In the genomic region with DNA sequence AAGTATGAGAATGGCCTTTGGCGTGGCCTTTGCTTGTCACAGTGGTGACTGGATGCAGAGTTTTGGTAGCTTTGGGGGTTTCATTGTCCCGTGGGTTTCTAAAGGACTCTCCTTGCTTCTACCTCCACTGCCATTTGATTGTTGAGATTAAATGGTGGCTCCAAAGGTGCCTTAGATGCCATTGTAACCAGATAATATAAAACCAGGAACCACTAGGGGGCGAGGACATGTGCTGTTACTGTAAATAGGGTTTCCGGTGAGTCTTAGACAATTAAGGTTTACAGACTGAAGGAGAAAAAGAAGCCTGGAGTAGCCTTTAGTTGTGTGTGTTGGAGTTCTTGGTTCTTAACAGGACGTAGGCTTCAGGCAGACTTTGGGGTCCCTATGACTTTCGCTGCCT, we compare ENCODE assay signal across 18 mouse cellular contexts. TPM values are rescaled to one million over a fixed set of nuclear protein-coding genes. Genes with fewer than 3 reads are reported as not detected.
DNase-seq lines count a peak whose midpoint lies in the region; ATAC-seq and TF ChIP-seq lines count a peak whose summit lies in the region.
"Had no signal": no experiment of that assay in that cellular context is flagged by ENCODE, and none has a peak within 500 bp of the region (broad histone marks: within the 10 kb centered on the region; RNA-seq: fewer than 3 reads in every experiment).

No protein-coding gene starts in this region.

- no peak for ATAC-seq in inflammation-experienced regulatory T-cells, adult 6 months

- no peaks in the 10 kb centered on the region for H3K36me3 ChIP-seq in thymus, adult 2 months (ENCODE audit: control insufficient read depth, insufficient read depth, low read length)
- H3K36me3 ChIP-seq: limb, embryonic 12.5 days; lung, embryonic 15.5 days had no signal

- peak; percentile 25 for DNase-seq in embryo, embryonic 11 days
- DNase-seq in embryo, embryonic 10.5 days (ENCODE audit: low spot score): no peak
- DNase-seq in layer of hippocampus, adult 2 months (ENCODE audit: low spot score in 2 of 2): no peak
- DNase-seq in layer of hippocampus, postnatal 25 days (ENCODE audit: extremely low spot score in 1 of 2, low spot score in 1 of 2): no peak
- peak; percentile 16 for DNase-seq in thymus, postnatal 0 days (ENCODE audit: low spot score)
- DNase-seq in thymus, adult 2 months: no peak
- no peak for DNase-seq in adipocyte (ENCODE audit: low spot score)
- DNase-seq: adrenal gland, adult 8-10 months; cerebellum, adult 9-11 months; heart, postnatal 14 days; kidney, postnatal 25 days; layer of hippocampus, postnatal 36 days; thymus, postnatal 14 days had no signal

- peak; percentile 58 for TF ChIP-seq CTCF in layer of hippocampus, adult 2 months (conservative IDR thresholded peaks at IDR 0.05)
- TF ChIP-seq CTCF in thymus, adult 2 months (IDR thresholded peaks at IDR 0.05; ENCODE audit: borderline replicate concordance, control insufficient read depth, extremely low read depth, insufficient read depth, low read length, poor library complexity): no peak

- no peak for TF ChIP-seq POLR2A in thymus, adult 2 months (IDR thresholded peaks at IDR 0.05; ENCODE audit: control insufficient read depth, extremely low read depth, insufficient read depth, low read length, poor library complexity)

- WGBS in thymus, adult 2 months: 84% methylated on average over 6 of the region's 6 CpGs

- H3K4me3 ChIP-seq in layer of hippocampus, adult 2 months: no peak overlapping the region
- H3K4me3 ChIP-seq in thymus, adult 2 months (ENCODE audit: control insufficient read depth, insufficient read depth, low read length): no peak overlapping the region
- H3K4me3 ChIP-seq: limb, embryonic 12.5 days; lung, embryonic 15.5 days had no signal

- H3K4me1 ChIP-seq in thymus, adult 2 months (replicated peaks; ENCODE audit: control insufficient read depth, insufficient read depth, low read length): no peaks in the 10 kb centered on the region

- no peaks in the 10 kb centered on the region for H3K27me3 ChIP-seq in thymus, adult 2 months (ENCODE audit: control insufficient read depth, insufficient read depth, low read length)
- H3K27me3 ChIP-seq: limb, embryonic 12.5 days; lung, embryonic 15.5 days had no signal

- no peak overlapping the region for H3K27ac ChIP-seq in layer of hippocampus, adult 2 months
- no peak overlapping the region for H3K27ac ChIP-seq in thymus, adult 2 months (ENCODE audit: control insufficient read depth, insufficient read depth, low read length)
- H3K27ac ChIP-seq: limb, embryonic 12.5 days; lung, embryonic 15.5 days had no signal

RNA-seq across cellular contexts. Expression of a gene that starts 26.1 kb away (rescaled TPM):
- total RNA-seq in layer of hippocampus, adult 2 months (2021): under 1 TPM; 0.79 to 0.81 TPM
- 1 to 10 TPM in 1 of 2 experiments, under 1 TPM in 1; 0.91 to 1.3 TPM for total RNA-seq in layer of hippocampus, postnatal 25 days (2021)
- polyA plus RNA-seq in thymus, postnatal 0 days (2015; fragmentation: Nextera tagmentation; extraction: Ambion mirVana): 0.99 and 1.0 TPM in 2 replicates
- 0.82 and 10.1 TPM in 2 replicates for polyA plus RNA-seq in thymus, adult 2 months (2012; rRNA removed)
- polyA plus RNA-seq in inflammation-experienced regulatory T-cells, adult 6 months (2017; shearing (Covaris generic)): not detected
- polyA plus RNA-seq: midbrain, embryonic 11.5 days had no signal

RNA-seq across cellular contexts. Expression of a gene that starts 50.2 kb away (rescaled TPM):
- total RNA-seq in layer of hippocampus, adult 2 months (2021): 1 to 10 TPM; 1.3 to 1.8 TPM
- 1 to 10 TPM; 1.7 to 2.1 TPM for total RNA-seq in layer of hippocampus, postnatal 25 days (2021)
- not detected in 2 replicates for polyA plus RNA-seq in thymus, postnatal 0 days (2015; fragmentation: Nextera tagmentation; extraction: Ambion mirVana)
- polyA plus RNA-seq in thymus, adult 2 months (2012; rRNA removed): 0.03 TPM in 1 of 2 replicates, not detected in the other
- polyA plus RNA-seq in inflammation-experienced regulatory T-cells, adult 6 months (2017; shearing (Covaris generic)): not detected
- total RNA-seq: adrenal gland, adult 8-10 months; heart, postnatal 14 days had no signal
- polyA plus RNA-seq: gonadal fat pad, adult 2 months had no signal

Comparison
In these comparisons a context has a peak if more than half of its experiments do, and no peak if none do; other contexts are left out.
1. DNase-seq: peak in embryo, embryonic 11 days (single experiment) and thymus, postnatal 0 days (single experiment); none in embryo, embryonic 10.5 days (single experiment), layer of hippocampus, adult 2 months (0 of 2), layer of hippocampus, postnatal 25 days (0 of 2), thymus, adult 2 months (single experiment) and adipocyte (single experiment).